In genomic region chr5:136115891-136116783, GRCm38 (mm10) we compare ENCODE assay signal across 8 mouse cellular contexts. TPM values are rescaled to one million over a fixed set of nuclear protein-coding genes. Genes with fewer than 3 reads are reported as not detected.
DNase-seq lines count a peak whose midpoint lies in the region; ATAC-seq and TF ChIP-seq lines count a peak whose summit lies in the region.

Polr2j (plus strand) TSS chr5:136116631.

- peak; percentile 89 for TF ChIP-seq POLR2A in cortical plate, adult 2 months (IDR thresholded peaks at IDR 0.05; ENCODE audit: extremely low read depth, insufficient read depth, low read length)

- no peaks in the 10 kb centered on the region; the same call in 1 of the 2 replicates for H3K4me1 ChIP-seq in cortical plate, adult 2 months (ENCODE audit: control insufficient read depth, insufficient read depth, low read length)

- ATAC-seq in activated CD4-positive, CD25-positive, alpha-beta regulatory T cell, adult 4 months, result peak; percentile 98
- peak; percentile 97 for ATAC-seq in megakaryocyte progenitor cell, adult 5-6 weeks (replicated peaks; ENCODE audit: poor library complexity)

- no peak within 1 kb of the TSS for H3K27ac ChIP-seq in cortical plate, adult 2 months (ENCODE audit: insufficient read depth, low read length)

- peak; percentile 78 for TF ChIP-seq CTCF in cortical plate, adult 2 months (IDR thresholded peaks at IDR 0.05; ENCODE audit: extremely low read depth, insufficient read depth, low read length)

- H3K4me3 ChIP-seq in cortical plate, adult 2 months (ENCODE audit: insufficient read depth, low read length), result peak within 1 kb of the TSS; percentile 61

- DNase-seq in gastrocnemius, postnatal 10 days, result peak; percentile 97
- peak; percentile 99 for DNase-seq in induced T-regulatory cell, adult 2 months (ENCODE audit: low read depth)
- peak; percentile 90 to 98 for DNase-seq in left cerebral cortex, adult 9 months (ENCODE audit: low spot score in 2 of 2)
- peak; percentile 96 for DNase-seq in right cerebral cortex, postnatal 14 days
- peak; percentile 95 to 96 for DNase-seq in urinary bladder, postnatal 36 days (ENCODE audit: low spot score in 2 of 2)

RNA-seq across cellular contexts. Expression of gene Polr2j, which starts in this region (rescaled TPM):
- 100 to 1,000 TPM; 124 to 138 TPM for polyA plus RNA-seq in activated CD4-positive, CD25-positive, alpha-beta regulatory T cell, adult 4 months (2017; shearing (Covaris generic))
- 121 and 126 TPM in 2 replicates for polyA plus RNA-seq in cortical plate, adult 2 months (2012; rRNA removed)
- total RNA-seq in gastrocnemius, postnatal 10 days (2021), result 10 to 100 TPM; 71.2 to 75.6 TPM
- total RNA-seq in megakaryocyte progenitor cell, adult 5-6 weeks (2015), result 115 and 120 TPM in 2 replicates
- 127 and 153 TPM in 2 replicates for total RNA-seq in megakaryocyte progenitor cell, adult 5-6 weeks (2017)
